Mouse (Mus musculus) frontal cortex, postnatal 10 days (tissue): Measurements from ENCODE around the gene Gm13762.
"Not testable (repeated sequence)": the region's sequence is repeated elsewhere in the genome, so short reads cannot be mapped to it uniquely, and the experiment has no call there.

Source experiments
- DNase-seq, 2 experiments: peaks; one replicate each; pipeline ENCODE4 v3.0.0; 2022; ENCODE audit warnings: low spot score in 2 of 2, mixed read lengths in 1 of 2

The Gm13762 gene

GRCm38 (mm10) chr2:88980181-88980580 lies at the start of gene Gm13762:
Gene Gm13762 (minus strand): TSS chr2:88980281.
- DNase-seq: no peak

DNA sequence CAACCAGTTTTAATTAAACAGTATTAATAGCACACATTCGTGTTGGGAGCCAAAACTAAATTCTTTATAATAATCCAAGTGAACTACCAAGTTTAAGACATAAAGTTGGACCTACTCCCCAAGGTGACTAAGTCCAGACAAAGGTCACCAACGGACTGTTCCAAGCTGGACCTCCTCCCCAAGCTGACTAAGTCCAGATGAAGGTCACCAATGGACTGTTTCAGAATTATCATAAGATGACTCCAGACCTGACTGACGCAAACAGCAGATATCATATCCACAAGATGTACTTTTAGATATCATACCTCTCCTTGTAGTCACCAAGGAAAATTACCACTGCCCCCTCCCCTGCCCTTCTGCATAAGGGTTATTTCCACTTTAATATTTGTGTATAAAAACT lies 41.4 kb upstream of the Gm13762 start:
- not testable (repeated sequence) for DNase-seq

- DNase-seq: no peak
These were observed 38.2 kb upstream of the Gm13762 start, which contains the start of gene Olfr1216 for GRCm38 (mm10) chr2:89018240-89018639. Gene Olfr1216 (minus strand): TSS chr2:89018340.

DNA sequence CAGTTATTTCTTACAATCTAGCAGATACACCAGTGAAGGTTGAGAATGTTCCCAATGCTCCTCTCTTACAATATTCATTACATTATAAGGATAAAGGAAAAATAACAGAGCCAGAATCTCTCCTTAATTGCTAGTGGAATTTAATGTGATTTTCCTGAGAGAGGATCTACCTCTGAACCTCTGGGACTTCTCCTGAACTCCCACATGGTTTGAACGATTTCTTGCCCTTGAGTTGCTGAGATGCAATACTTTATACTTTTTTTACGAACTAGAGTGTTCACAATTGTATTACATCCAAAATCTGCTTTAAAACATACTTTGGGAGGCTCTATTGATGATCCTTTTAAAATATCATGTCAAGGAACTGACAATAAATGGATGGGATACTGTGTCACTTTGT lies 26.8 kb upstream of the Gm13762 start, which contains the start of gene Olfr1215:
Olfr1215 (minus strand) TSS at position 101 of the 400 bp plus-strand sequence.
- DNase-seq: no peak

DNA sequence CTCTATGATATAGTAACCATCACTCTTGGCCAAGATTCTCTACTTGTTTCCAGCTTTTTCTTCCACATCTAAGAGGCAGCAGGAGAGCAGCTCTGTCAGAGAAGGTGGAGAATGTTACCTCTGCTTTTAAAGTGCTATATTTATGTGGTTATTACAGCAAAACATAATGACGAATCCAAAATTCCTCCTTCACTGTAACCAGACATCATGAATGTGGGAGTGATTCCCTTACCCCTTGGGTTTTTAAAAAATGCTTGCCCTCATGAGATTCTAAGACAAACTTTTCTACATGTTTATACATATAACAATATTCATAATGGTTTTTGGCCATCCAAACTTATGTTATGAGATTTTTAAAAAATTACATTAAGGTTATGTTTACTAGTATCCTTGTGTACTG lies 12.5 kb upstream of the Gm13762 start, which contains the start of gene Olfr1214:
Olfr1214 (minus strand) TSS at position 101 of the 400 bp plus-strand sequence.
- DNase-seq: no peak

- no peak for DNase-seq
These were observed 26.4 kb downstream of the Gm13762 start, which contains the start of gene Olfr1212 for GRCm38 (mm10) chr2:88953669-88954068. Gene Olfr1212 (plus strand): TSS chr2:88953969.

- no peak for DNase-seq
These were observed 42.1 kb downstream of the Gm13762 start, which contains the start of gene Olfr1211 for GRCm38 (mm10) chr2:88938011-88938410. Gene Olfr1211 (minus strand): TSS chr2:88938111.
